Mouse (Mus musculus) liver, adult 2 months (tissue): ENCODE data around the gene Zbtb46.

ENCODE experiments used
- CTCF ChIP-seq: fragments of 200-500 bp; IDR thresholded peaks from 2 replicates; pipeline ENCODE4 v1.5.1; 2011; ENCODE audit warnings: low read depth, low read length, control low read depth
- POLR2A ChIP-seq: fragments of 200-500 bp; IDR thresholded peaks from 2 replicates; pipeline ENCODE4 v1.6.1; 2011; ENCODE audit warnings: low read length, control low read depth; ENCODE audit not compliant: insufficient read depth; ENCODE audit errors: extremely low read depth

DNA sequence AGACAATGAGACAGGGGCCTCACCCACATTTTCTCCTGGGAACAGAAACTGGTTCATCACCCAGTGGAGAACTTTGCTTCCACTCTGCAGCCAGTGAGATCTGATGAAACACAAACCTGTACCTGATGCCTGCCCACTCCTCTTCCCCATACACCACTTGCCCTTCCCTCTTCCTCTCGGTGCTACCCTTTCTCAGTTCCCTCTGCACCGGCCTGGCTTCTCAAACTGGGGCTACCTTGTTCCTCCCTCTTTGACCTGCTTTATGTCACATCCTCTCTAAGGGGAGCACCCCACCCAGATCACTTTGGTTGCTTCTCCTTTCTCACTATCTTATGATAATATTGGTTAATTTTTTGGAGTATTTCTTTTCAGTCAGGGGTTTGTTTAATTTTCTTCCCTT lies 23.0 kb downstream of the Zbtb46 start:
- TF ChIP-seq CTCF (no peak), POLR2A (no peak)
